Mouse (Mus musculus): ENCODE measurements around the gene Chil3. TPM values are rescaled to one million over a fixed set of nuclear protein-coding genes. Genes with fewer than 3 reads are reported as not detected.

Chil3 gene
- polyA plus RNA-seq, 1 experiment from 2014 or later, result not detected

GRCm38 (mm10) chr3:106171135-106171731, 3.9 kb upstream of the Chil3 start:
- Histone ChIP-seq H3K9me3 (replicated peaks; ENCODE audit: control insufficient read depth, low read length, poor library complexity, severe bottlenecking) (no peaks in the 10 kb centered on the region; the same call in 1 of the 2 replicates), H3K27me3 (ENCODE audit: control insufficient read depth, insufficient read depth, low read depth, low read length) (no peaks in the 10 kb centered on the region), H3K4me2 (ENCODE audit: low read length) (no peak overlapping the region), H3K36me3 (ENCODE audit: control insufficient read depth, insufficient read depth, low read length) (no peaks in the 10 kb centered on the region), H3K27ac (ENCODE audit: low read length) (no peak overlapping the region), H3K9ac (ENCODE audit: low read depth, low read length) (no peak overlapping the region), H3K4me3 (ENCODE audit: low read depth, low read length) (no peak overlapping the region), H3K4me1 (ENCODE audit: control insufficient read depth, insufficient read depth, low read length) (no peaks in the 10 kb centered on the region)
- 77% methylated on average over 1 of the region's 1 CpGs for WGBS
- ATAC-seq, result no peak

- Histone ChIP-seq H3K4me2 (ENCODE audit: low read length) (no peak overlapping the region), H3K4me3 (ENCODE audit: low read depth, low read length) (no peak overlapping the region), H3K4me1 (ENCODE audit: control insufficient read depth, insufficient read depth, low read length) (no peaks in the 10 kb centered on the region), H3K9me3 (replicated peaks; ENCODE audit: control insufficient read depth, low read length, poor library complexity, severe bottlenecking) (no peaks in the 10 kb centered on the region; the same call in 1 of the 2 replicates), H3K36me3 (ENCODE audit: control insufficient read depth, insufficient read depth, low read length) (no peaks in the 10 kb centered on the region), H3K9ac (ENCODE audit: low read depth, low read length) (no peak overlapping the region), H3K27me3 (ENCODE audit: control insufficient read depth, insufficient read depth, low read depth, low read length) (no peaks in the 10 kb centered on the region), H3K27ac (ENCODE audit: low read length) (no peak overlapping the region)
- ATAC-seq, result no peak
- WGBS, result 69% methylated on average over 1 of the region's 1 CpGs
These were observed 3.2 kb upstream of the Chil3 start for GRCm38 (mm10) chr3:106170522-106171053.

GRCm38 (mm10) chr3:106154413-106154812, 13.0 kb downstream of the Chil3 start:
- no peak for ATAC-seq

GRCm38 (mm10) chr3:106144081-106144480, 23.3 kb downstream of the Chil3 start:
- 92% methylated on average over 10 of the region's 10 CpGs for whole genome bisulfite sequencing
- Histone ChIP-seq H3K9ac (ENCODE audit: low read depth, low read length) (no peak overlapping the region), H3K9me3 (replicated peaks; ENCODE audit: control insufficient read depth, low read length, poor library complexity, severe bottlenecking) (no peaks in the 10 kb centered on the region), H3K36me3 (ENCODE audit: control insufficient read depth, insufficient read depth, low read length) (no peaks in the 10 kb centered on the region), H3K4me1 (ENCODE audit: control insufficient read depth, insufficient read depth, low read length) (no peaks in the 10 kb centered on the region), H3K4me2 (ENCODE audit: low read length) (no peak overlapping the region), H3K27me3 (ENCODE audit: control insufficient read depth, insufficient read depth, low read depth, low read length) (no peaks in the 10 kb centered on the region), H3K27ac (ENCODE audit: low read length) (no peak overlapping the region), H3K4me3 (ENCODE audit: low read depth, low read length) (no peak overlapping the region)
- no peak for ATAC-seq

More at GRCm38 (mm10) chr3:106154413-106154812, 13.0 kb downstream of the Chil3 start:
- Histone ChIP-seq H3K9ac (ENCODE audit: low read depth, low read length) (no peak overlapping the region), H3K9me3 (replicated peaks; ENCODE audit: control insufficient read depth, low read length, poor library complexity, severe bottlenecking) (no peaks in the 10 kb centered on the region), H3K4me1 (ENCODE audit: control insufficient read depth, insufficient read depth, low read length) (no peaks in the 10 kb centered on the region), H3K27me3 (ENCODE audit: control insufficient read depth, insufficient read depth, low read depth, low read length) (no peaks in the 10 kb centered on the region), H3K4me3 (ENCODE audit: low read depth, low read length) (no peak overlapping the region), H3K4me2 (ENCODE audit: low read length) (no peak overlapping the region), H3K36me3 (ENCODE audit: control insufficient read depth, insufficient read depth, low read length) (no peaks in the 10 kb centered on the region), H3K27ac (ENCODE audit: low read length) (no peak overlapping the region)
- WGBS, result 90% methylated on average over 2 of the region's 2 CpGs

GRCm38 (mm10) chr3:106131690-106132089, 35.7 kb downstream of the Chil3 start:
- WGBS, result 78% methylated on average over 5 of the region's 5 CpGs
- Histone ChIP-seq H3K27me3 (ENCODE audit: control insufficient read depth, insufficient read depth, low read depth, low read length) (no peaks in the 10 kb centered on the region), H3K4me1 (ENCODE audit: control insufficient read depth, insufficient read depth, low read length) (no peaks in the 10 kb centered on the region), H3K9me3 (replicated peaks; ENCODE audit: control insufficient read depth, low read length, poor library complexity, severe bottlenecking) (peaks cover 6% of the 10 kb centered on the region; the same call in 1 of the 2 replicates), H3K4me3 (ENCODE audit: low read depth, low read length) (no peak overlapping the region), H3K9ac (ENCODE audit: low read depth, low read length) (no peak overlapping the region), H3K27ac (ENCODE audit: low read length) (no peak overlapping the region), H3K36me3 (ENCODE audit: control insufficient read depth, insufficient read depth, low read length) (no peaks in the 10 kb centered on the region), H3K4me2 (ENCODE audit: low read length) (no peak overlapping the region)
- peak; percentile 45; the same call in 1 of the 2 replicates for ATAC-seq

- no peak overlapping the region for H3K9ac ChIP-seq (ENCODE audit: low read depth, low read length)
- peak; percentile 42; the same call in 1 of the 2 replicates for ATAC-seq
- H3K4me2 ChIP-seq (ENCODE audit: low read length), result no peak overlapping the region
- 78% methylated on average over 4 of the region's 4 CpGs for WGBS
- no peaks in the 10 kb centered on the region for H3K27me3 ChIP-seq (ENCODE audit: control insufficient read depth, insufficient read depth, low read depth, low read length)
- no peak overlapping the region for H3K4me3 ChIP-seq (ENCODE audit: low read depth, low read length)
- H3K36me3 ChIP-seq (ENCODE audit: control insufficient read depth, insufficient read depth, low read length), result no peaks in the 10 kb centered on the region
- no peak overlapping the region for H3K27ac ChIP-seq (ENCODE audit: low read length)
- peaks cover 8% of the 10 kb centered on the region; the same call in 1 of the 2 replicates for H3K9me3 ChIP-seq (replicated peaks; ENCODE audit: control insufficient read depth, low read length, poor library complexity, severe bottlenecking)
- no peaks in the 10 kb centered on the region for H3K4me1 ChIP-seq (ENCODE audit: control insufficient read depth, insufficient read depth, low read length)
These were observed 38.4 kb downstream of the Chil3 start for GRCm38 (mm10) chr3:106128807-106129493.

- no peak overlapping the region for H3K4me3 ChIP-seq (ENCODE audit: low read depth, low read length)
- H3K36me3 ChIP-seq (ENCODE audit: control insufficient read depth, insufficient read depth, low read length), result no peaks in the 10 kb centered on the region
- no peaks in the 10 kb centered on the region for H3K4me1 ChIP-seq (ENCODE audit: control insufficient read depth, insufficient read depth, low read length)
- no peak overlapping the region for H3K9ac ChIP-seq (ENCODE audit: low read depth, low read length)
- peaks cover 14% of the 10 kb centered on the region for H3K9me3 ChIP-seq (replicated peaks; ENCODE audit: control insufficient read depth, low read length, poor library complexity, severe bottlenecking)
- no peak for ATAC-seq
- no peak overlapping the region for H3K4me2 ChIP-seq (ENCODE audit: low read length)
- no peaks in the 10 kb centered on the region for H3K27me3 ChIP-seq (ENCODE audit: control insufficient read depth, insufficient read depth, low read depth, low read length)
- no peak overlapping the region for H3K27ac ChIP-seq (ENCODE audit: low read length)
These were observed 40.4 kb downstream of the Chil3 start for GRCm38 (mm10) chr3:106126999-106127398.

GRCm38 (mm10) chr3:106112929-106113328, 54.4 kb downstream of the Chil3 start, which contains the start of gene Chia1:
Chia1 (plus strand) TSS chr3:106113229.
- H3K4me2 ChIP-seq (ENCODE audit: low read length), result no peak within 1 kb of the TSS
- no peaks in the 10 kb centered on the region for H3K27me3 ChIP-seq (ENCODE audit: control insufficient read depth, insufficient read depth, low read depth, low read length)
- WGBS, result 86% methylated on average over 3 of the region's 3 CpGs
- H3K9ac ChIP-seq (ENCODE audit: low read depth, low read length), result no peak within 1 kb of the TSS
- H3K4me1 ChIP-seq (ENCODE audit: control insufficient read depth, insufficient read depth, low read length), result no peaks in the 10 kb centered on the region
- ATAC-seq, result no peak
- H3K36me3 ChIP-seq (ENCODE audit: control insufficient read depth, insufficient read depth, low read length), result no peaks in the 10 kb centered on the region
- H3K4me3 ChIP-seq (ENCODE audit: low read depth, low read length), result no peak within 1 kb of the TSS
- no peak within 1 kb of the TSS for H3K27ac ChIP-seq (ENCODE audit: low read length)
- no peaks in the 10 kb centered on the region for H3K9me3 ChIP-seq (replicated peaks; ENCODE audit: control insufficient read depth, low read length, poor library complexity, severe bottlenecking)
